Mouse (Mus musculus) embryonic fibroblast, embryonic 13.5 days (primary cell): ENCODE results near the gene Cenpa.

Experiments
- CTCF ChIP-seq: IDR thresholded peaks from 2 replicates; pipeline ENCODE4 v1.5.1; 2011; ENCODE audit warnings: mild to moderate bottlenecking, control low read depth, low read length, moderate library complexity, borderline replicate concordance; ENCODE audit not compliant: insufficient read depth
- POLR2A ChIP-seq: IDR thresholded peaks from 2 replicates; pipeline ENCODE4 v1.6.1; 2011; ENCODE audit warnings: low read depth, mild to moderate bottlenecking, control low read depth, low read length, moderate library complexity

DNA sequence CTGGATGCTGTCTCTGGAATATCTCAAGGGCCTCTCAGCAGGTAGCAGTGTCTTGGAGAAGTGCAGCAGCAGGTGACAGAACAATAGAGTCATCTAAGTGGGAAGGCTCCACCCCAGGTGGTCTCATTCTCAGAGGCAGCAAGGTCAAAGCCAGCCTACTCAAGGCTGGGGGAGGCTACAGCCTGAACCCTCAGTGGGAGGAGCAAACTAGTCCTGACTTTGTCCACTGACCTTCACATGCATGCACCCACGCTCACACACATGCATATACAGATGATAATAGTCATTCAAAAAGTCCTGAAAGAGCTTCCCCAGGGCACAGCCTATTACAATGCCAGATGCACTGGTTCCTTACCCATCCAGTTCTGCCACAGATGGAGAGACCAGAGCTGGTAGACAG lies 6.3 kb upstream of the Cenpa start:
- no peak for TF ChIP-seq POLR2A
- no peak for TF ChIP-seq CTCF
